Mouse (Mus musculus) MEL (cell line): ENCODE results near the gene Ppfibp2.

Experiments
- CTCF ChIP-seq, 3 experiments: IDR thresholded peaks in 2 of 3; conservative IDR thresholded peaks in 1 of 3; 2 replicates each; pipeline ENCODE4 v1.5.1; 2011 to 2012; ENCODE audit warnings: low read length in 3 of 3, low read depth in 2 of 3, mild to moderate bottlenecking in 2 of 3, improper control_type of control experiment in 1 of 3, inconsistent platforms in 1 of 3, mixed read lengths in 1 of 3, moderate library complexity in 1 of 3; ENCODE audit not compliant: control insufficient read depth in 1 of 3, insufficient read depth in 1 of 3, poor library complexity in 1 of 3, severe bottlenecking in 1 of 3
- E2F4 ChIP-seq: IDR thresholded peaks from 2 replicates; pipeline ENCODE4 v1.6.1; 2011; ENCODE audit warnings: low read depth, low read length, improper control_type of control experiment, borderline replicate concordance
- GATA1 ChIP-seq: IDR thresholded peaks from 2 replicates; pipeline ENCODE4 v1.6.1; 2011; ENCODE audit warnings: low read depth, low read length, improper control_type of control experiment
- JUND ChIP-seq: IDR thresholded peaks from 2 replicates; pipeline ENCODE4 v1.6.1; 2011; ENCODE audit warnings: low read depth, mild to moderate bottlenecking, improper control_type of control experiment, low read length
- MAFK ChIP-seq: IDR thresholded peaks from 2 replicates; pipeline ENCODE4 v1.6.1; 2011; ENCODE audit warnings: low read depth, mild to moderate bottlenecking, low read length, improper control_type of control experiment, borderline replicate concordance
- MAX ChIP-seq: IDR thresholded peaks from 2 replicates; pipeline ENCODE4 v1.6.1; 2011; ENCODE audit warnings: low read length, improper control_type of control experiment
- MYB ChIP-seq: IDR thresholded peaks from 2 replicates; pipeline ENCODE4 v1.6.1; 2011; ENCODE audit warnings: mild to moderate bottlenecking, low read depth, low read length, improper control_type of control experiment
- POLR2A ChIP-seq, 2 experiments: IDR thresholded peaks; 2 replicates each; pipeline ENCODE4 v1.6.1; 2011 to 2012; ENCODE audit warnings: low read length in 2 of 2, mild to moderate bottlenecking in 2 of 2, control low read depth in 1 of 2, improper control_type of control experiment in 1 of 2, low read depth in 1 of 2, moderate library complexity in 1 of 2; ENCODE audit not compliant: control insufficient read depth in 1 of 2, insufficient read depth in 1 of 2, poor library complexity in 1 of 2
- RCOR1 ChIP-seq: IDR thresholded peaks from 2 replicates; pipeline ENCODE4 v1.6.1; 2012; ENCODE audit warnings: low read depth, mild to moderate bottlenecking, inconsistent platforms, low read length, improper control_type of control experiment
- USF1 ChIP-seq: IDR thresholded peaks from 2 replicates; pipeline ENCODE4 v1.6.1; 2014; ENCODE audit warnings: low read depth, mild to moderate bottlenecking, inconsistent platforms, low read length, improper control_type of control experiment, moderate library complexity
- ZMIZ1 ChIP-seq: IDR thresholded peaks from 2 replicates; pipeline ENCODE4 v1.6.1; 2012; ENCODE audit warnings: low read depth, mild to moderate bottlenecking, inconsistent platforms, low read length, improper control_type of control experiment, moderate library complexity

GRCm38 (mm10) chr7:107720771-107721170 lies 125.8 kb downstream of the Ppfibp2 start:
- no peak for TF ChIP-seq CTCF (IDR thresholded peaks at IDR 0.05 in 2 of 3, conservative IDR thresholded peaks at IDR 0.05 in 1 of 3; ENCODE audit: control insufficient read depth in 1 of 3, insufficient read depth in 1 of 3, low read depth in 2 of 3, low read length in 3 of 3, poor library complexity in 1 of 3, severe bottlenecking in 1 of 3)
- TF ChIP-seq POLR2A (IDR thresholded peaks at IDR 0.05; ENCODE audit: control insufficient read depth in 1 of 2, insufficient read depth in 1 of 2, low read depth in 1 of 2, low read length in 2 of 2, poor library complexity in 1 of 2), result no peak
- no peak for TF ChIP-seq RCOR1
- TF ChIP-seq GATA1, result no peak
- no peak for TF ChIP-seq ZMIZ1
- TF ChIP-seq MAX, result no peak
- no peak for TF ChIP-seq JUND
- TF ChIP-seq MYB, result no peak
- no peak for TF ChIP-seq MAFK
- TF ChIP-seq USF1, result no peak
- no peak for TF ChIP-seq E2F4
